Mouse (Mus musculus) bone marrow macrophage, adult 2 months (primary cell): ENCODE data around the gene Cela1. TPM values are rescaled to one million over a fixed set of nuclear protein-coding genes. Genes with fewer than 3 reads are reported as not detected.
A peak's percentile ranks its signal among the peaks of the same experiment; 100 is the strongest.

ENCODE experiments used
- H3K27ac ChIP-seq: 2 replicates; pipeline ENCODE4 v1.5.1; 2012; ENCODE audit warnings: low read depth, low read length; ENCODE audit not compliant: insufficient read depth
- H3K4me1 ChIP-seq: 2 replicates; pipeline ENCODE4 v1.6.1; 2012; ENCODE audit warnings: low read length; ENCODE audit not compliant: control insufficient read depth, insufficient read depth
- H3K4me3 ChIP-seq: 2 replicates; pipeline ENCODE4 v1.5.1; 2012; ENCODE audit warnings: mild to moderate bottlenecking, low read length, moderate library complexity; ENCODE audit not compliant: insufficient read depth
- CTCF ChIP-seq: IDR thresholded peaks from 2 replicates; pipeline ENCODE4 v1.5.1; 2012; ENCODE audit warnings: low read depth, mild to moderate bottlenecking, low read length, moderate library complexity
- POLR2A ChIP-seq: IDR thresholded peaks from 2 replicates; pipeline ENCODE4 v1.6.1; 2012; ENCODE audit warnings: mild to moderate bottlenecking, low read depth, low read length, borderline replicate concordance
- polyA plus RNA-seq: library from polyadenylated mRNA; stranded (reverse); fragments of >200 nt; gene quantifications from 2 replicates; pipeline ENCODE4 v1.2.4, GENCODE M21; 2012; ENCODE audit not compliant: missing spikeins, insufficient read depth, insufficient read length

Cela1 gene
- polyA plus RNA-seq, 1 experiment = 4.9 TPM

DNA sequence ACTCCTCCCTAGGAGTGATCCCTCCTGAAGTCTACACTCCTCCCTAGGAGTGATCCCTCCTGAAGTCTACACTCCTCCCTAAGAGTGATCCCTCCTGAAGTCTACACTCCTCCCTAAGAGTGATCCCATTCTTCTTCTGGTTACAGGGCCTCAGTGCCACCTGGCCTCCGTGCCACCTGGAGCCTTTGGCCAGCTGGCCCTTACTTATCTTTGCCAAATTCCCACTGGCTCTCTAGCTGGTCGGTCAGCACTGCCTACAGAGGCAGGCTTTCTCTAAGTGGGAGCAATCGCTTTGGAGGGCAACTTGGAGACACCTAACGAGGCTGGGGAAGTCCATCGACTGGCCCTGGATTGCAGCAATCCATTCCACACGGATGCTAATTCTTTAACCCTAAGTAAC lies 41.6 kb downstream of the Cela1 start:
- Histone ChIP-seq H3K4me3 (no peak overlapping the region), H3K27ac (no peak overlapping the region), H3K4me1 (no peaks in the 10 kb centered on the region)
- TF ChIP-seq CTCF (no peak), POLR2A (no peak)

DNA sequence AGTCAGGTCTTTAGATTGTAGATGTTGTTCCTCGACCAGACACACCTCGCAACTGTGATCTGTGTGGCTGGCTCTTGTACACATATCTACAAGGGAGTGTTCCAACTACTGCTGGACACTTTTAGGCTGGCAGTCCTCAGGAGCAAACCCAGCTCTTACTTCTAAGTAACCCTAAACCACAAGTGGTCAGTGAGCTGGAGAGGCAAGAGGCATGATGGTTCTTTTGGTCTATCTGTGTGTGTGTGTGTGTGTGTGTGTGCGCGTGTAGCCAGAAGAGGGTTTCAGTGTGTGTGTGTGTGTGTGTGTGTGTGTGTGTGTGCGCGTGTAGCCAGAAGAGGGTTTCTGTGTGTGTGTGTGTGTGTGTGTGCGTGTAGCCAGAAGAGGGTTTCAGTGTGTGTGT lies 45.3 kb downstream of the Cela1 start:
- no peak for TF ChIP-seq POLR2A
- no peak for TF ChIP-seq CTCF

DNA sequence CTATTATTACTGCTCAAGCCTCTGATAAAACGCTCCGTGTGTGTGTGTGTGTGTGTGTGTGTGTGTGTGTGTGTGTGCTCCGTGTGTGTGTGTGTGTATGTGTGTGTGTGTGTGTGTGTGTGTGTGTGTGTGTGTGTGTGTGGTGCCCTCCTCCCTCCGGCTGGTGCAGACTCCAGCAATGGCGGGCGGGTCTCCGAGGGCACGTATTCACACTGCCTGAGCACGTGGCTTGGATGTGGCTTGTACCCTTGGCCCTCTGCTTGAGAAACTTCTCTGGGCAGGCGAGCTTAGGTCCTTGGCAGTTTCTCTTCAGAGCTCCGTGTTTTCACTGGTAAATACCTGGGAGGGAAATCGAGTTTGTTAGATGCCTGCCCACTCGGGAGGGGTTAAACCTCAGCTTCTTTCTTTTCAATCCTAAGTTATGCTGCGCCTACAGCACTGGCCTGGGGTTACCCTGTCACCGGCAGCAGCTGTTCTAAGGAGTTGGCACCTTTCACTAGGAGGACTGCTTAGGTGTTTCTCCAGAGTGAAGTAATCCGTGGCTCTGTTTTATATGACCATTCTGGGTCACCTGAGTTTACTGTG lies 46.4 kb downstream of the Cela1 start:
- H3K4me1 ChIP-seq = no peaks in the 10 kb centered on the region; the same call in 1 of the 2 replicates
- TF ChIP-seq CTCF = no peak
- no peak for TF ChIP-seq POLR2A
- no peak overlapping the region for H3K4me3 ChIP-seq
- H3K27ac ChIP-seq = no peak overlapping the region

More for the DNA sequence above, 45.3 kb downstream of the Cela1 start:
- H3K4me3 ChIP-seq = no peak overlapping the region
- H3K27ac ChIP-seq = no peak overlapping the region
- H3K4me1 ChIP-seq = no peaks in the 10 kb centered on the region; the same call in 1 of the 2 replicates

DNA sequence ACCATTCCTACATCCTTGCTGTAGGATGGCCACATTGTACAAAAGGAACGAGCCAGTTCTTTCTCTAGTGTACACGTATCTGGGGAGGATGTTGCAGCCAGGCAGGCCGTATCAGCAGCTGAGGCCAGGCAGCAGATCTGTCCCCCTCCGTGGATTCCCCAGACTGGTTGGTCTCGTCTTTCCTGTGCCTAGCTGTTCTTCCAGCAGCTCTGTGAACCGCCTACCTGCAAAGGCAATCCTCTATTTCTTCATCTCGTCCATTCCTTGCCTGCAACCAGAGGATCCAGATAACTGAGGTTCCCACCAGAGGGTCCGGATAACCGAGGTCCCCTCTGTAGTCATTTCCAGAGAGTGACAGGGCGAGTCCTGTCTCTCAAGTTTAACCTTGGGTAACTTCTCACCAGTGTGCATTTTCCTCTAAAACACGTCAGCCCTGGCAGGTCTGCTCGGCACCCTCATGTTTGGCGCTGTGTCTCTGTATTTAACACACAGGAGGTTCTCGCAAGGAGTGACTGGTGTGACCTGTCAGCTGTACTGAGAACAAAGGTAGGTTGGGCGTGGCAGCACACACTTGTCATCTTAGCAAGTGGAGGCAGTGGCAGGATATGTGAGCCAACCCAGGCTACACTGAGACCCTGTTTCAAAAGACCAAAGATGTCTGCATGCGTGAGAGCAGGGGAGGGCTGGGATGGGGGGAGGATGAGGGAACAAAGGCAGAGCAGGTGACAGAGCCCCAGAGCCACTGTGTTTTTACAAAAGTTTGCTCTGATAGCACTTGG lies 47.6 kb downstream of the Cela1 start:
- no peaks in the 10 kb centered on the region; the same call in none of the 2 replicates for H3K4me1 ChIP-seq
- no peak for TF ChIP-seq CTCF
- no peak for TF ChIP-seq POLR2A
- H3K4me3 ChIP-seq = no peak overlapping the region
- H3K27ac ChIP-seq = no peak overlapping the region

- no peak overlapping the region for H3K27ac ChIP-seq
- no peak for TF ChIP-seq POLR2A
- peak; percentile 10; the same call in 1 of the 2 replicates for TF ChIP-seq CTCF
- H3K4me3 ChIP-seq = no peak overlapping the region
- H3K4me1 ChIP-seq = no peaks in the 10 kb centered on the region; the same call in none of the 2 replicates
These were observed 50.1 kb downstream of the Cela1 start for GRCm38 (mm10) chr15:100637661-100638060.

DNA sequence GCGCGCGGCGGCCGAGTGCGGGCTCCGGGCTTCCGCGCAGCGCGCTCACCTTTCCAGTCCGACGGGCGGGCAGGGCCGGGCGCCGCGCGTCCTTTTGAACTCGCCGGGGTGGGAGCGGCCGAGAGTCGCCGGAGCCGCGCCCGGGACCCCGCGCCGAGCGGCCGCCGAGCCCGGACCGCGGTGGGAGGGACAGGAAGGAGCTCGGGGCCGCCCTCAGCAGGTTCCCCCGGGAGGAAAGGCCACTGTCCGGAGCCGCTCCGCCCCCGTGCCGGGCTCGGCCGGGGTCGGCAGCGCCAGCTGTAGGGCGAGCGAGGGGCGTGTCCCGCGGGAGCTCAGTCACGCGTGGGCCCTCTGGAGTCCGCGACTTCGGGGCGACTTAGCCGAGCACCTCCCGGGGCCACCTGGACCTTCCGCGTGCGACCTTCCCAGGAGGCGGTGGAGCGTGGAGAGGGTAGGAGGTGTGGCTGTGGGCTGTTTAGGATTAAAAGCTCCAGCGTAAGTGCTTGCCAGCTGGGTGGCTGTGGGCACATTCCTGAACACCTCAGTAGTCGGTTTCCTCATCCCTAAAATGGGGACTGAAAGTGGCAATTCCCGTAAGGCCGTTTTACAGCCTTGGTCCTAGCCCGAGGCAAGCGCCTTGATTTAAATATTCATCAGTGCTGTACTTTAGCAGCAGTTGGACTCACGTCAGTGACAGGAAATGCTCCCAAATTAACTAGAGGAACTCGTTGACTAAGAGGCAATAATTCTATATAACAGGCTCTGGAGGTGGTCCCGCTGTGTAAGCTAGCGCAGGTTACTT lies 50.8 kb downstream of the Cela1 start, which contains the start of gene Smagp:
Gene Smagp (minus strand): TSS at position 241 of the 802 bp plus-strand sequence.
- Histone ChIP-seq H3K4me1 (peaks cover under 1% of the 10 kb centered on the region), H3K27ac (no peak within 1 kb of the TSS), H3K4me3 (peak within 1 kb of the TSS; percentile 85)
- TF ChIP-seq CTCF = no peak
- TF ChIP-seq POLR2A = no peak

DNA sequence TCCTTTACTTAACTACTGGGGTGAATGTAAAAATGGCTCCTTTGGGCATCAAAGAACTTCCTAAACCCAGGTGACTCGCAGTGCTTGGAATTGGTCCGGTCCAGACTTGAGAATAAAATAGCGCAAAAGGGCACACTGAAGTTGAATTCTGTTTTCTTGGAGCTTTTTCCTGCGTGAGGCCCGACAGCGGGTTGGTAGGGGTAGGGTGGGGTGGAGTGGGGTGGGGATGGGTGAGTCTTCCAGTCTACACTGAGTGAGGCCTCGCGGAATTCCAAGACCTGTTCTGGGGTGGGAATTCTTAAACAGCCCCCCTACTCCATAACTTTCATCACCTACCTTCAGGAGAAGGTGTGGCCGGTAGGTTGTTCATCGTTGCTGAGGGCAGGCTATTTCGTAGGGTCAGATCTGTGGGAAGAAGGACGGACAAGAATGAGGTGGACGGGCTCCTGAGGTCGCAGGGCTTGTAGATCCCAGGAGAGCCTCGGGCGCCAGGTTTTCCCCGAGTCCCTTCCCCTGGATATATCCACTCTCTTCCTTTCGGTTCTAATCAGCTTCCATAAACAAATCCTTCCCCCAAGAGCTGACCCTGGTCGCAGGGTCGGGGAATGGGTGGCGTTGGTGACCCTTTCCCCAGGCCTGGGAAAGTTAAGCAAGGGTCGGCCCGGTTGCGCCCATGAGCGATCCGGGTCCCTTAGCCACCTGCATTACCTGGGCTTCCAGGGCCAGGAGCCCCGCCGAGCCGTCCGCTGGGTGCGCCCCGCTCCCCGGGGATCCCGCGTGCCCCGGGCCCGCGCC lies 51.7 kb downstream of the Cela1 start:
- TF ChIP-seq POLR2A (no peak), CTCF (no peak)

GRCm38 (mm10) chr15:100635239-100635638 lies 52.5 kb downstream of the Cela1 start:
- Histone ChIP-seq H3K4me3 (no peak overlapping the region), H3K27ac (no peak overlapping the region), H3K4me1 (peaks cover 4% of the 10 kb centered on the region)
- TF ChIP-seq CTCF (no peak), POLR2A (no peak)

More for the DNA sequence above, 51.7 kb downstream of the Cela1 start:
- H3K4me1 ChIP-seq = peaks cover 4% of the 10 kb centered on the region
- no peak overlapping the region for H3K27ac ChIP-seq
- H3K4me3 ChIP-seq = peak overlapping the region; percentile 85

DNA sequence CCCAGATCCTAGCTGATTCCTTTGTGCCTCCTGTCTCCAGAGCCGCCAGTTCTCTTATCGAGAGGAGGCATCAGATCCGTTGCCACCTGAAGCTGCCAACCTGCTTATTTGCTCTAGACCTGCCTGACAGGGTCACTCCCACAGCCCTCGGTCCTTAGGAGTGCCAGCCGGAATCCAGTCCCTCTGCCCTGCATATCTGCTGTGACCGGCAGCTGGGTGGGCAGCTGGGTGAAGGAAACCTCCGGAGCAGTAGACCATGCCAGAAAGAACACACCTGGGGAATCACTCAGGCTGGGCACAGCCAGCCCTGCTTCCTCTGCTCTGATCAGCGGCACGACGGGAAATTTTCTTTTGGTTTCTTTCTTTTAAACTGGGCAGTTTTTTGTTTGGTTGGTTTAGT lies 54.4 kb downstream of the Cela1 start:
- H3K4me1 ChIP-seq = peaks cover 4% of the 10 kb centered on the region
- no peak overlapping the region for H3K27ac ChIP-seq
- TF ChIP-seq CTCF (no peak), POLR2A (no peak)
- no peak overlapping the region for H3K4me3 ChIP-seq
